Mouse (Mus musculus) spleen, adult 12 weeks (tissue): ENCODE data around the gene Eif4e3.

Source experiments
- DNase-seq: peaks from one replicate; pipeline ENCODE4 v3.0.0; 2022; ENCODE audit warnings: low spot score

Gene Eif4e3

DNA sequence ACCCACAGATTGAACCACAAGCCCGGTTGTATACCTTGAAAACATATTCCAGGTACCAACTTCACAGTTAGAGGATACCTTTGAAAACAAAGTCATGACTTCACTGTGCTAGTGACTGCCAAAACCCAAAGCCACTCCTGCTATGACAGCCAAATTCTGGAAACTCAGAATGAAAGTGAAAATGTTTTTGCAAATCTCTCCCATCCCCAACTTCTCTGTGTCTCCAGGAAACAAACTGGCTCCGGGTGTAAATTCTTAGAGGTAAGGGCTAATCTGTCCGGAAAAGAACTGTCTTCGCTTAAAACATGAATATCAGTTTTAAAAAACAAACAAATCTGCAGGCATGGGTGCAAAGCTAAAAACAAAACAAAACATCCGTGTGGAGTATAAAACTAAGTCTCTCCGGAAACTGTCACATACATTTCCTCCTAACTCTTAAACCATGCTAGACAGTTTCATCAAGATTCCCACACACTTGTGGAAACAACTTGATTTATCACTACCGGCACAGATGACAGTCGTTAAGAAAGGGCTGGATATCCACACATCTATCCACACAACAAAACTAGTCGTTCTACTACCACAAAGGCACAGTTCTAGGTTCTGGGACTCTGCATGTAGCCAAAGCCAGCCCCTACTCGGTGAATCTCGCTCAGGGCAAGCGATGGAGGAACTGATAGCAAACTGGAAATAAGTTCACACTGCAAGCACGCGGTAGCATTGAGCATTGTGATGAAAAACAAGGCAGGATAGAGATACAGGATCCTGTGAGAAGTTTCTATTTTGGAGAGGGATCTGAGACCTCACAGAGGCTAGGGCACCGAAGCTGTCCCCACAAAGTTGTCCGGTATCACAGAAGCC is 884 bp downstream of the Eif4e3 start:
- no peak for DNase-seq

DNA sequence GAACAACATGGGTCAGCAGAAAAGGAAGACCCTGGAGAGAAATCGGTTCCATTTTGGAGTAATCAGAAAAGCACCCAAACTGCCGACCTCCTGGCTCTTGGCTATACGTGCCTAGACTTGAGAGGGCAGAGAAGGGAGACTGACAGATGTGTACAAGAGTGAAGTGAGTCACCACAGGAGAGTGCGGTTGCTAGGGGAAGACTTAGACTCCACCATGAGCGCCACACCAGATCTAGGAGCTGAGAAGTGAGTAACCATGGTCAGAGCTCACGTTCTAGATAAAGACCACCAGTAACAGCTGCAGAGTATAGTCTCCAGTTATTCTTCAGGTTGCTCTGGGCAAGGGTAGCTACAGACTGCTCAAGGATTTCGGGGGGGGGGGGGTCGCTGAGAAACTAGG is 3.3 kb downstream of the Eif4e3 start:
- no peak for DNase-seq

GRCm38 (mm10) chr6:99660443-99660842 is 6.1 kb downstream of the Eif4e3 start:
- DNase-seq, result no peak

DNA sequence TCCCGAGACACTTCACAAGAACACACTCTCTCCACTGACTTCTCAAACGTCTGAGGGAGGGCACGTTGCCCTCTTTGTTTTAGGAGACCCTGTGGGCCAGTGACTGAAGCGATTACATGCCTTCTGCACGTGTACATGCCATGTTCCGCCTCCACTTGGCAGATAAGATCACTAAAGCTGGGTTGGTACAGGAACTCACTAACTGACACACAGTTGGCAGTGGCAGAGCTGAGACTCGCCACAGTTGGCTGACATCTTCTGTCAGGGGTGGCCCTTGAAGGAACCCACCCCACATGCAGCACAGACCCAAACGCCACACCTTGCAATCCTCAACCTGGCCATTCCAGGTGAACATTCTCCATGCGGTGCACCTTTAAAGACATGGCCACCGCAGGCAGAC is 8.0 kb downstream of the Eif4e3 start:
- no peak for DNase-seq

DNA sequence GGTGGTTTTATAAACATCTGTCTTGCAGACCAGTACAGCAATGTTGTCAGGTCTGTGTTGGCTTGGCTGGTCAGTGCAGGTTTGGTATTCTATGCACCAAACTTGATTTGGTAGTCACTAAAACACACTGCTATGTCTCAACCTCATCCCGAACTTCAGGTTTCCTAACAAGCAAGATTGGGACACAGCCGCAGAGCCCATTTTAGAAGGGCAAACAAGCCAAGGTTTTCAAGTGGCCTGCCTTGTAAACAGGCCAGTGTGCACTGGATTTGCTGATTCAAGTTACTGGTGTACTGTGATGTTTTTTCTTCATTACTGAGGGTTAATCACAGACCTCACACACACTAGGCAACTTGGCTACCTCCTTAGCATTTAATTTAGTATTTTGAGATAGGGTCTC is 10.5 kb downstream of the Eif4e3 start:
- no peak for DNase-seq

- no peak for DNase-seq
These were observed 11.1 kb downstream of the Eif4e3 start for GRCm38 (mm10) chr6:99655488-99655887.

DNA sequence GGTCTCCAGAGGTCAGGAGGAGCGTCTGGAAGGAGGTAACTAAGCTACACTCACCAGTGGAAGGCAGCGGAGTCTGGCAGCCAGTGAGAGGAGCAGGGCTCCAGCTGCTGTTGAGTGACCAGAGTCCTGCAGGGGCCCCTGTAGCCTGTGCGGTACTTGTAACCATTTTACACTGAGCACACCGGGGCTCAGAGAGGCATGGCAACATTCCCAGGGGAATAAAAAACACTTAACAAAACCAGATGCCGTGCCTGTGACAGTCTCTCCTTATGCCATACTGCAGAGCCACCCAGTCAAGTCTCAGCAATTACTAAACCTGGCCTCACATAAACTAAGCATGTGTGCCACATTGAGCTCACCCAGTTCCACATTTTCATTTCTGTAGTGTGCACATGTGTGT is 12.2 kb downstream of the Eif4e3 start:
- DNase-seq, result no peak

- no peak for DNase-seq
These were observed 14.2 kb downstream of the Eif4e3 start for GRCm38 (mm10) chr6:99652341-99652740.

DNA sequence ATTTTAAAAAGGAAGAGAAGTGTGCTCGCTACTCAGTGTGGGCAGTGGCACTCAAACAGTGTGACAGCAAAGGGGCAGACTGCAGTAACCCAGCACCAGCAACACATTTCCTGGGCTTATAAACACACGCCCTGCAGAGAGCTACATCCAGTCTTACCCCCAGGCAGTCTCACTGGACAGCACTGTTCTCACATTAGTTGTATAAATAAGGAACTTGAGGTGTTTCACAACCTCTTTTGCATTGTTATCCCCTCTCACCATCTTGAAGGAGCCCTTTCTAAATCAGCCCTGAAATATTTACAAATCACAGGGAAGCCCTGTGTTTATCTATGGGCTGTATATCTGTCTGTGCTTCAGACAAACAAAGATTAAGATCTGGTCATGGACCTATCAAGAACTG is 17.3 kb downstream of the Eif4e3 start:
- DNase-seq, result no peak

- DNase-seq, result no peak
These were observed 20.2 kb downstream of the Eif4e3 start for GRCm38 (mm10) chr6:99646344-99646743.

DNA sequence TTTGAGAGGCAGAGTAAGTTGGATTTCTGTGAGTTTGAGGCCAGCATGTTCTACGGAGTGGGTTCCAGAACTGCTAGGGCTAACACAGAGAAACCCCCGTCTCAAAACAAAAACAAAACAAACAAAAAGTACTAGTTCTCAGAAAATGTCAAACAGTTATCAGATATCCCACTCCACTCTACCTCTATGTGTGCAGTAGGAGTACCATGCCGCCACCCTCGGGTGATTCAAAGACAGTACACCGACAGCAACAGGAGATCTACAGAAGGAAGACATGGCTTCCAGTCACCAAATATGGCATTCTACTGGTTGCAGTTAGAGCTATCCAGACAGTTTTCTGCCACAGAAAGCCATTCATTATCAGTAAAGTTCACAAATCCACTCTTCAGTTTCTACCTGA is 21.7 kb downstream of the Eif4e3 start:
- DNase-seq, result no peak

GRCm38 (mm10) chr6:99644386-99644785 is 22.2 kb downstream of the Eif4e3 start:
- DNase-seq, result no peak

DNA sequence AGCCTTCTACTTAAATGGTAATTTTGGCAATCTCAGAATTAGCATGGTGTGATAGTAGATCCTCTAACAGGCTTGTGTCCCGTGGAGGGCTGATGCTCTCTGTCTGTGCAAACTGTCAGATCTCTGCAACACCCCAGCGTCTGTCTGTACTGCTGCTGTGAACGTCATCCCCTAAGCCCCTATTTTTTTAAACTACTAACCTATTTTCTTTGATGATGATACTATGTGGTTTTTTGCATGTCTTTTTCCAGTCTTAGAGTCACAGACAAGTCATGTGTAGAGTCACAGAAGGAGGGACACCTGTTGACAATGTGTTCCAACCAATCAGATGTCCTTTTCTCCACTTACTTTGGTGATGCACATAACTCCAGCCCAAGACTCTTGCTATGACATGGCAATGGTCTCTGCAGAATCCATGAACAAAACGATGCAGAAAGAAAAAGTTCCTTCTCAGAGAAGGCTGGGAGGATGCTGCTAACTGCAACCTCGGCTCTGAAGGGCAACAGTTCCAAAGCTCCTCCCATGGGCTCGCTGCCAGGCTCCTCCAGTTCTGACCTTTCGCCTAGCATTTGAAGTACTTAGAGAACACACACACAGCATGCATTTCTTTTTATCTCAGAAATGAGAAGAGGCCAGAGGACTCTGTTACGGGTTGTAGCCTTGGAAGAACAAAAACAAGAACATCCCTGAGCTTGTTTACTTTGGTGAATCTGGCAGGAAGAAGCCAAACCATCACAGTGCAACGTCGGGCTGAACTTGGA is 23.0 kb downstream of the Eif4e3 start:
- DNase-seq, result no peak

DNA sequence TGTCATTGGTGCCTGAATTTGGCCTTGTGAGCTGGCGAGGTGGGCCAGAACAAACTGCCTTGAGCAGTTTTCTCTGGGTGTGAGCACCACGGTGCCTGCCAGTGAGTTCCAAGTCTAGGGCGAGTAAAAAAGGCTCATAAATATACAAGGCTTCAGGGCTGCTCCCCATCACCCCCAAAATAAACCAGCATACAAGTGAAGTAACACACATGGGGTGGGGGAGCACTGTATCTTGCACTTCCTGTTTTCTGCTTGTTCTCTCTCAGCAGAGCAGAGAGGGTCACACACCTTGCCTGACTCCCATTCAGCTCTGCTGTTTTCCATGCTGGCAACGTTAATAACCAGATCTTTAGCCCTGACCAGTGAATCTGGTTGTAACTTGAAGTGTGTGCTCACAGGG is 29.1 kb downstream of the Eif4e3 start:
- DNase-seq, result no peak

- DNase-seq, result no peak
These were observed 29.8 kb downstream of the Eif4e3 start for GRCm38 (mm10) chr6:99636801-99637200.

DNA sequence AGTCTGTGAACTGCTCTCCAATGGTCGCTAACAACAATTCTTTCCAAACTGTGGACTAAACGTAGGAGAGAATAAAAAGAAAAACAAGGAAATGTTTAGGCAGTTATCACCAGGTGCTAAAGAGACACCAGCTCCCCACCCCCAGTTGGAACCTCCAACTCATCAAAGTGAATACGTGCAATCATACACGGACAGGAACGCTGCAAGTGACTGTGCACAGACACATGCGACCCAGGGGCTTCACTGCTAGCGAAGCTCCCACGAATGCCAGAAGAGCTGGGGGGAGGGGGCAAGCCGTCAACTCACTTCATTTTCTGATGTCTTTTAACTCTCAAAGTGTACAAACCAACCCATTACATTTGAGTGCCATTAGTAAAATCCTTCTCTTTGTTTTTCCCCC is 30.4 kb downstream of the Eif4e3 start:
- no peak for DNase-seq

DNA sequence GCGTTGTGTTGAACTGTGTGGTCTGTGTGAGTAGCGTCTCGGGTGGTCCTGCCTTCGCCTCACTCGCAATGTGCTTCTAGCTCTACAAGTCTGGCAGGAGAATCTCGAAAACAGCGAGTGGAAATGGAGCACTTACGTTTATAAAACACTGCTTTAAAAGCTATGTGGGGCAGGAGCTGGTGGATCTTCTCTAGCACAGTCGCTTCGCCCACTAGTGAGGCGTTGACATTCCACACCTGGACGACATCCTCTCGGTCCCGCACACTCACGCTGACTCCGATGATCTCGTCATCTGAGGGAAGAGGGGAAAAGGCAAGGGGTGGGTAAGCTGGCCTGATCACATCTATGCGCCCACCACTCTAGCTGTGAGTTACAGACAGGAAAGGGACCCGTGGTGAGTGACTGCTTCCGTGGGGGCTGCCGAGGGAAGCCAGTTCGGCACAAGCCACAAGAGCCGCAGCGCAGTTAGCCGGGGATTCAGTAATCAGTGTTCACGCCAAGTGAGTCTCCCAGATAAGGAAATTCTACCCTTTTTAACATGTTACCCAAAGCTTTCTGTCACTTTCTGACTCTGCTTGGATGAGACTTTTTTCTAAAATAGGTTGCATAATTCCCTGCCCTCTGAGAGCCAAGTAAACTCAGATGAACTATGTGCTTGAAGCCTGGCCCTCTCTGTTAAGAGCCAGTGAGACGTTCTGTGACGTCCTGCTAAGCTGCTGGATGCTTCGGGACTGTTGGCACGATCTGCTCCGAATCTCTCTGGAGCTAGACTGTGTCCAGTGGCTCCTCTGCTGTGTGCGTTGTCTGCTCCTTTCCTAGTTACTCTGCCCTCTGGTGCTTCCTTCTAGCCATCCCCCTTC is 34.2 kb downstream of the Eif4e3 start:
- DNase-seq, result no peak

DNA sequence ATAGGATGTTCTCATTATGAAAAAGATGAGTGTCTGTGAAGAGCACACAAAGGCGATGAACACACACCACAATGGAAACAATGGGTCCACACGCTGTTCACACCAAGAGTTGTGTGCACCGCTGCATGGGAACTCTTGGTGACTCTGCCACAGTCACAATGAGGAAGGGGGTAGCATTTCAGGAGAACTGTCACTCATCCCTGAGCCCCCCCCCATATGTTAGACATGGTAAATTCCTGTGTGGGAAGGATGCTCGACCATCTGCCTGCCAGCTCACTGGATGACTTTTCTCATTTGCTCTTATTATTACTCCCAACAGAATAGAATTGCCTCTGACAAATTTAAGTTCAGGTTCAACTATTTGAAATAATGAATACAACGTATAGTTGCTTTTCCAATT is 34.9 kb downstream of the Eif4e3 start:
- DNase-seq, result no peak

DNA sequence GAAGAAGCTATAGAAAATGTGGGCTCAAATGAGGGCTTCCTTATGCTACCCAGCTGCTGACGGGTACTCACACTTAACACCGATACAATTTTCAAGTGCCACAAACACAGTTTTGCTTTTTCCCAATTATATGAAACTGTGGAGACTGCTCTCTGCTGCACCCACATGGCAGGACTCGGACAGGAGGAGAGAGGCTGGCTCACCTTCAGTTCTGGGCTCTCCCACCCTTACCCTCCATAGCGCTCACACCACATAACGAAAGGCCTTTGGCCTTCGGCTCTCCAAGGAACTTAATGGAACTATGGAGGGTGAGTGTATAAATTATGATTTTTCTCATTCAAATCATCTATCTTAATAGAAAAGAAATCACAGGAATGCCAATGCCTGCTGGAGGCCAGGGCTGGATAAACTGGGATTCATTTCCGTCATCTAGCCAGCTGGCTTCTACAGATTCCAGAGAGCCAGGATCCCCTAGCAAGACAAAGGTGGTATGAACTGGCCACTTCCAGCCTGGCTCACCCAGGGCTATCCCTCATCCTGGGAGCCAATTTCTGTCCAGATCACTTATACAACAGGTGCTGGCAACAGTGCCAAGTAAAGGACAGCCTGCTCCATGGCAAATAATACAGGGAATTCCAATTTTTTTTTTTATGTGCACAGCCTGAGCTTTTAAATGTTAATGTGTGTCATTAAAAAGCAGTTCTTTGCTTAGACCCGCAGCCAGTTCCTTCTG is 36.7 kb downstream of the Eif4e3 start:
- no peak for DNase-seq

DNA sequence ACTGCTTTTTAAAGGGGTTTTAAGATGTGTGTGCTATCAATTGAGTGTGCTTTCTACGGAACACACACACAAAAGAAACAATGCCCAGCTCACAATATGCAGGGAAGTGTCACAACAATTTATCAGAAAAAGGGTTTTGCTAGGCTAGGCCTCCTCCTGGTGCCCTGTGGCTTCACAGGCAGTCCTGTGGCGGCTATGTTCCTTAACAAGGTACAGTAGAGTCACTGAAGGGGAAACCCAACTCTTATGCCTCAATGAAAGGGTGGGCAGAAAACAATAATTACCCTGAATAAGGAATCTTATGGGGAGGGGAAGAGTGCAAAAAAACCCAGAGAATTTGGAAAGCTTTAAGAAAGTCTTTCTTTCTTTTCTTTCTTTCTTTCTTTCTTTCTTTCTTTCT is 40.2 kb downstream of the Eif4e3 start:
- DNase-seq, result no peak

GRCm38 (mm10) chr6:99625803-99626202 is 40.8 kb downstream of the Eif4e3 start:
- no peak for DNase-seq

GRCm38 (mm10) chr6:99625306-99625705 is 41.3 kb downstream of the Eif4e3 start:
- no peak for DNase-seq
